ENCODE assay signal across 19 mouse cellular contexts in the genomic region with DNA sequence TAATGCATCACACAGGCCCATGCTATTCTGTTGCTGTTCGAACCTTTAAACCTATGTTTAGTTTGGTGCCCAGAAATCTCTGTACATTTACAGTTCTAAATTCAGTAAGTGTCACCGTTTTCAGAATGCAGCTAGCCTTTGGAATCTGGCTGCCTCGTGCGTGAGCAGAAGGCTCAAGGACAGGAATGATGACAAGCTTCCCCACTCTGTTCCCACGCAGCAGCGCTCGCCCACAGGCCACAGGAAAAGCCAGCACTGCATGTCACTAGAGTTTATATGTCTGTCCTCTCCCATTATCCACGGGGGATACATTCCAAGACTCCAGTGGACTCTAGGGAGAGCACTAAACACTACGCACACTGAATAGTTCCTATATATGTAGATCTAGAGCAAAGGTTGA.
DNase-seq lines count a peak whose midpoint lies in the region; ATAC-seq lines count a peak whose summit lies in the region.
"Had no signal": no experiment of that assay in that cellular context is flagged by ENCODE, and none has a peak within 500 bp of the region (broad histone marks: within the 10 kb centered on the region; RNA-seq: fewer than 3 reads in every experiment).

No protein-coding gene starts in this region.

- H3K4me1 ChIP-seq in liver, embryonic 16.5 days (ENCODE audit: control insufficient read depth, low read depth, low read length), result no peaks in the 10 kb centered on the region
- no peaks in the 10 kb centered on the region for H3K4me1 ChIP-seq in liver, embryonic 12.5 days

- peaks cover under 1% of the 10 kb centered on the region; the same call in 1 of the 2 replicates for H3K27me3 ChIP-seq in liver, embryonic 16.5 days (ENCODE audit: control insufficient read depth, insufficient read depth, low read depth, low read length)
- peaks cover 7% of the 10 kb centered on the region for H3K27me3 ChIP-seq in liver, embryonic 12.5 days (replicated peaks)
- H3K27me3 ChIP-seq: forebrain, embryonic 13.5 days; hindbrain, embryonic 15.5 days; limb, embryonic 15.5 days had no signal

- no peak overlapping the region for H3K4me2 ChIP-seq in liver, embryonic 16.5 days (ENCODE audit: low read depth, low read length)
- H3K4me2 ChIP-seq in liver, embryonic 12.5 days, result no peak overlapping the region
- H3K4me2 ChIP-seq: forebrain, embryonic 13.5 days; heart, embryonic 11.5 days; hindbrain, embryonic 15.5 days; limb, embryonic 15.5 days; lung, embryonic 15.5 days had no signal

- H3K4me3 ChIP-seq in liver, embryonic 16.5 days (ENCODE audit: low read depth, low read length), result no peak overlapping the region
- H3K4me3 ChIP-seq in liver, embryonic 12.5 days, result no peak overlapping the region
- H3K4me3 ChIP-seq: forebrain, embryonic 13.5 days; hindbrain, embryonic 15.5 days; limb, embryonic 15.5 days; lung, embryonic 15.5 days had no signal

- H3K9me3 ChIP-seq in liver, embryonic 16.5 days (replicated peaks; ENCODE audit: control insufficient read depth, low read length), result no peaks in the 10 kb centered on the region
- H3K9me3 ChIP-seq in liver, embryonic 12.5 days (replicated peaks), result no peaks in the 10 kb centered on the region
- H3K9me3 ChIP-seq: hindbrain, embryonic 15.5 days; limb, embryonic 15.5 days; lung, embryonic 15.5 days had no signal

- no peaks in the 10 kb centered on the region for H3K36me3 ChIP-seq in liver, embryonic 16.5 days (ENCODE audit: control insufficient read depth, insufficient read depth)
- no peaks in the 10 kb centered on the region for H3K36me3 ChIP-seq in liver, embryonic 12.5 days
- H3K36me3 ChIP-seq: hindbrain, embryonic 15.5 days; limb, embryonic 15.5 days; lung, embryonic 15.5 days had no signal

- ATAC-seq in liver, embryonic 16.5 days (ENCODE audit: low read depth), result peak; percentile 24; the same call in 1 of the 2 replicates
- ATAC-seq in liver, embryonic 12.5 days, result no peak
- ATAC-seq: forebrain, embryonic 13.5 days; intestine, postnatal 0 days had no signal

- DNase-seq in cerebellum, adult 9-10 months, result peak; percentile 50
- no peak for DNase-seq in cerebellum, postnatal 4 days (ENCODE audit: low spot score in 2 of 2)
- peak; percentile 55 to 65 for DNase-seq in cerebellum, postnatal 25 days
- DNase-seq in right cerebral cortex, postnatal 25 days, result peak; percentile 57
- DNase-seq in kidney, postnatal 10 days, result no peak
- DNase-seq: adrenal gland, adult 2 months; embryo, embryonic 11 days; gastrocnemius, postnatal 36 days; midbrain, embryonic 14.5 days; thymus, postnatal 36 days had no signal

- WGBS in liver, embryonic 16.5 days (ENCODE audit: insufficient replicate concordance), result 51% methylated on average over 9 of the region's 9 CpGs
- 68% methylated on average over 9 of the region's 9 CpGs for WGBS in liver, embryonic 12.5 days (ENCODE audit: insufficient replicate concordance)

- H3K9ac ChIP-seq in liver, embryonic 16.5 days (ENCODE audit: low read depth, low read length), result no peak overlapping the region
- H3K9ac ChIP-seq in liver, embryonic 12.5 days, result no peak overlapping the region
- H3K9ac ChIP-seq: forebrain, embryonic 13.5 days; hindbrain, embryonic 15.5 days; limb, embryonic 15.5 days; lung, embryonic 15.5 days had no signal

- H3K27ac ChIP-seq in liver, embryonic 16.5 days (ENCODE audit: low read length), result no peak overlapping the region
- H3K27ac ChIP-seq in liver, embryonic 12.5 days, result no peak overlapping the region
- H3K27ac ChIP-seq: forebrain, embryonic 13.5 days; hindbrain, embryonic 15.5 days; kidney, postnatal 0 days; limb, embryonic 15.5 days; lung, embryonic 15.5 days had no signal

Comparison
In these comparisons a context has a peak if more than half of its experiments do, and no peak if none do; other contexts are left out.
1. DNase-seq: peak in cerebellum, adult 9-10 months (single experiment), cerebellum, postnatal 25 days (2 of 2) and right cerebral cortex, postnatal 25 days (single experiment); none in cerebellum, postnatal 4 days (0 of 2) and kidney, postnatal 10 days (single experiment).